In genomic region chr5:128438078-128438477, GRCm38 (mm10) we compare ENCODE assay signal across 13 mouse cellular contexts. TPM values are rescaled to one million over a fixed set of nuclear protein-coding genes. Genes with fewer than 3 reads are reported as not detected.
"Had no signal": no experiment of that assay in that cellular context is flagged by ENCODE, and none has a peak within 500 bp of the region (broad histone marks: within the 10 kb centered on the region; RNA-seq: fewer than 3 reads in every experiment).

No protein-coding gene starts in this region.

- H3K27ac ChIP-seq: kidney, embryonic 15.5 days; limb, embryonic 12.5 days; liver, embryonic 14.5 days; midbrain, embryonic 12.5 days; neural tube, embryonic 15.5 days had no signal

- H3K4me3 ChIP-seq: kidney, embryonic 15.5 days; limb, embryonic 12.5 days; midbrain, embryonic 12.5 days; myocyte; neural tube, embryonic 15.5 days had no signal

- H3K4me1 ChIP-seq: limb, embryonic 12.5 days had no signal

- DNase-seq: kidney, adult 2 months; kidney, postnatal 25 days; liver; lung, adult 18-20 months; lung, postnatal 4 days; thymus, postnatal 36 days had no signal

RNA-seq across cellular contexts. Expression of gene Tmem132d, which starts 5.2 kb away (rescaled TPM):
- polyA plus RNA-seq: intestine, embryonic 16.5 days; kidney, adult 2 months; myocyte had no signal
